Mouse (Mus musculus) neutrophil, adult 59 days (primary cell): ENCODE measurements around the gene Trp53i13. TPM values are rescaled to one million over a fixed set of nuclear protein-coding genes. Genes with fewer than 3 reads are reported as not detected.

Experiments used
- total RNA-seq, 2 experiments: library from RNA; stranded (reverse); gene quantifications; 1 replicate in 1 of 2; 2 replicates in 1 of 2; pipeline ENCODE4 v1.2.4; 2023

The Trp53i13 gene
- total RNA-seq, result 10 to 100 TPM in 1 of 2 experiments, 1 to 10 TPM in 1; 9.1 to 10.1 TPM

GRCm38 (mm10) chr11:77515637-77516552 lies at the start of gene Trp53i13:
Gene Trp53i13 (minus strand): TSS chr11:77515980.

GRCm38 (mm10) chr11:77519043-77519442 lies 3.3 kb upstream of the Trp53i13 start, which contains the start of gene Gm10392:
Gene Gm10392 (minus strand): TSS chr11:77519198.

GRCm38 (mm10) chr11:77514832-77515636 lies 746 bp downstream of the Trp53i13 start, which contains the start of gene Abhd15:
Gene Abhd15 (plus strand): TSS chr11:77515121.

GRCm38 (mm10) chr11:77493512-77494343 lies 22.1 kb downstream of the Trp53i13 start, which contains the start of gene Git1:
Gene Git1 (plus strand): TSS chr11:77493562.

GRCm38 (mm10) chr11:77489591-77490235 lies 26.1 kb downstream of the Trp53i13 start, which contains the start of gene Ankrd13b:
Gene Ankrd13b (minus strand): TSS chr11:77489678.

GRCm38 (mm10) chr11:77462283-77463100 lies 53.3 kb downstream of the Trp53i13 start, which contains the start of gene Coro6:
Gene Coro6 (plus strand): TSS chr11:77462411.

Other genes starting within 250 kb of the Trp53i13 start
- under 1 TPM; 0.16 to 0.20 TPM for gene Coro6, start 53.6 kb downstream of the Trp53i13 start, total RNA-seq
- gene Ankrd13b, start 26.3 kb downstream of the Trp53i13 start, total RNA-seq, result 1 to 10 TPM; 2.0 to 2.6 TPM
- 10 to 100 TPM; 26.2 to 30.8 TPM for gene Git1, start 22.4 kb downstream of the Trp53i13 start, total RNA-seq
- 10 to 100 TPM; 10.3 to 16.9 TPM for gene Abhd15, start 859 bp downstream of the Trp53i13 start, total RNA-seq
- 1 to 10 TPM; 1.4 to 1.5 TPM for gene Gm10392, start 3.2 kb upstream of the Trp53i13 start, total RNA-seq
- gene Taok1, start 91.8 kb upstream of the Trp53i13 start, total RNA-seq, result 10 to 100 TPM; 38.5 to 40.1 TPM
- 10 to 100 TPM; 78.3 to 87.0 TPM for gene Nufip2, start 170.2 kb upstream of the Trp53i13 start, total RNA-seq
- gene Cryba1, start 209.3 kb upstream of the Trp53i13 start, total RNA-seq, result not detected
- 10 to 100 TPM; 63.7 to 70.0 TPM for gene Myo18a, start 247.3 kb upstream of the Trp53i13 start, total RNA-seq